Mouse (Mus musculus): Measurements from ENCODE around the gene Figla.
"Not testable (repeated sequence)": the region's sequence is repeated elsewhere in the genome, so short reads cannot be mapped to it uniquely, and the experiment has no call there.

Gene Figla

GRCm38 (mm10) chr6:86015871-86016270 is at the start of gene Figla:
Gene Figla, plus strand, starts transcription at chr6:86016171.
- DNase-seq (ENCODE audit: low spot score), result no peak

- no peak for DNase-seq (ENCODE audit: low spot score)
Observed at GRCm38 (mm10) chr6:85966686-85967085, 49.3 kb upstream of the Figla start.

- no peak for DNase-seq (ENCODE audit: low spot score)
Observed at GRCm38 (mm10) chr6:85969889-85970288, 46.1 kb upstream of the Figla start.

GRCm38 (mm10) chr6:85972699-85973098 is 43.3 kb upstream of the Figla start:
- DNase-seq (ENCODE audit: low spot score), result no peak

- DNase-seq (ENCODE audit: low spot score), result no peak
Observed at GRCm38 (mm10) chr6:85973336-85973735, 42.6 kb upstream of the Figla start.

- DNase-seq (ENCODE audit: low spot score), result no peak
Observed at GRCm38 (mm10) chr6:85974941-85975617, 40.9 kb upstream of the Figla start.

GRCm38 (mm10) chr6:85975761-85976160 is 40.2 kb upstream of the Figla start:
- DNase-seq (ENCODE audit: low spot score), result no peak

GRCm38 (mm10) chr6:85976242-85976641 is 39.7 kb upstream of the Figla start:
- DNase-seq (ENCODE audit: low spot score), result no peak

GRCm38 (mm10) chr6:85978736-85979135 is 37.2 kb upstream of the Figla start:
- DNase-seq (ENCODE audit: low spot score), result not testable (repeated sequence)

- no peak for DNase-seq (ENCODE audit: low spot score)
Observed at GRCm38 (mm10) chr6:85984351-85984750, 31.6 kb upstream of the Figla start.

GRCm38 (mm10) chr6:85989570-85989969 is 26.4 kb upstream of the Figla start:
- not testable (repeated sequence) for DNase-seq (ENCODE audit: low spot score)

- DNase-seq (ENCODE audit: low spot score), result not testable (repeated sequence)
Observed at GRCm38 (mm10) chr6:85990774-85991173, 25.2 kb upstream of the Figla start.

- DNase-seq (ENCODE audit: low spot score), result no peak
Observed at GRCm38 (mm10) chr6:86003405-86003925, 12.5 kb upstream of the Figla start.

- DNase-seq (ENCODE audit: low spot score), result peak; percentile 79
Observed at GRCm38 (mm10) chr6:86004271-86005148, 11.5 kb upstream of the Figla start.

- DNase-seq (ENCODE audit: low spot score), result peak; percentile 67
Observed at GRCm38 (mm10) chr6:86009980-86010379, 6.0 kb upstream of the Figla start.

- DNase-seq (ENCODE audit: low spot score), result not testable (repeated sequence)
Observed at GRCm38 (mm10) chr6:86014812-86015211, 1.2 kb upstream of the Figla start.

- no peak for DNase-seq (ENCODE audit: low spot score)
Observed at GRCm38 (mm10) chr6:86016793-86017350, 901 bp downstream of the Figla start.

- DNase-seq (ENCODE audit: low spot score), result no peak
Observed at GRCm38 (mm10) chr6:86019415-86020237, 3.7 kb downstream of the Figla start.

- peak; percentile 47 for DNase-seq (ENCODE audit: low spot score)
Observed at GRCm38 (mm10) chr6:86020948-86021347, 5.0 kb downstream of the Figla start.

- DNase-seq (ENCODE audit: low spot score), result no peak
Observed at GRCm38 (mm10) chr6:86026632-86027292, 10.8 kb downstream of the Figla start.

GRCm38 (mm10) chr6:86028150-86028549 is 12.2 kb downstream of the Figla start:
- no peak for DNase-seq (ENCODE audit: low spot score)

Data from layer of hippocampus, adult 11-12 months (tissue).